ENCODE assay signal across 8 mouse cellular contexts in genomic region chr1:53706431-53707361, GRCm38 (mm10). TPM values are rescaled to one million over a fixed set of nuclear protein-coding genes. Genes with fewer than 3 reads are reported as not detected.
DNase-seq lines count a peak whose midpoint lies in the region; ATAC-seq and TF ChIP-seq lines count a peak whose summit lies in the region.

Dnah7a (minus strand) TSS chr1:53706784.

- H3K27me3 ChIP-seq in kidney, embryonic 15.5 days = no peaks in the 10 kb centered on the region
- H3K27me3 ChIP-seq in limb, embryonic 15.5 days = no peaks in the 10 kb centered on the region

- 0 out of 2 replicates have a peak, but pooled peaks have one; percentile 17 for TF ChIP-seq POLR2A in cortical plate, adult 2 months (IDR thresholded peaks at IDR 0.05; ENCODE audit: extremely low read depth, insufficient read depth, low read length)

- H3K27ac ChIP-seq in cortical plate, adult 2 months (ENCODE audit: insufficient read depth, low read length) = no peak within 1 kb of the TSS
- no peak within 1 kb of the TSS for H3K27ac ChIP-seq in kidney, embryonic 15.5 days
- no peak within 1 kb of the TSS for H3K27ac ChIP-seq in limb, embryonic 15.5 days

- H3K9me3 ChIP-seq in kidney, embryonic 15.5 days (replicated peaks) = no peaks in the 10 kb centered on the region
- H3K9me3 ChIP-seq in limb, embryonic 15.5 days = no peaks in the 10 kb centered on the region

- peak within 1 kb of the TSS; percentile 37 for H3K4me3 ChIP-seq in cortical plate, adult 2 months (ENCODE audit: insufficient read depth, low read length)
- H3K4me3 ChIP-seq in kidney, embryonic 15.5 days (replicated peaks) = peak within 1 kb of the TSS; percentile 54
- peak within 1 kb of the TSS; percentile 49 for H3K4me3 ChIP-seq in limb, embryonic 15.5 days

- peak within 1 kb of the TSS; percentile 39; the same call in 1 of the 2 replicates for H3K9ac ChIP-seq in kidney, embryonic 15.5 days
- H3K9ac ChIP-seq in limb, embryonic 15.5 days = no peak within 1 kb of the TSS

- WGBS in kidney, embryonic 15.5 days = 14% methylated on average over 42 of the region's 42 CpGs
- WGBS in limb, embryonic 15.5 days = 14% methylated on average over 42 of the region's 42 CpGs

- ATAC-seq in kidney, embryonic 15.5 days (replicated peaks; ENCODE audit: low FRiP score) = peak; percentile 90
- no peak for ATAC-seq in limb, embryonic 15.5 days (ENCODE audit: insufficient number of reproducible peaks, low FRiP score, low TSS enrichment, low read depth)
- ATAC-seq in monocyte, adult 5-6 weeks (replicated peaks; ENCODE audit: insufficient number of reproducible peaks, low FRiP score, low TSS enrichment, poor library complexity, severe bottlenecking) = peak; percentile 44; the same call in 1 of the 2 replicates

- no peaks in the 10 kb centered on the region for H3K4me1 ChIP-seq in cortical plate, adult 2 months (ENCODE audit: control insufficient read depth, insufficient read depth, low read length)
- H3K4me1 ChIP-seq in kidney, embryonic 15.5 days = peaks cover 6% of the 10 kb centered on the region; the same call in 1 of the 2 replicates
- peaks cover 4% of the 10 kb centered on the region; the same call in 1 of the 2 replicates for H3K4me1 ChIP-seq in limb, embryonic 15.5 days

- peak within 1 kb of the TSS; percentile 93 for H3K4me2 ChIP-seq in kidney, embryonic 15.5 days
- H3K4me2 ChIP-seq in limb, embryonic 15.5 days = peak within 1 kb of the TSS; percentile 90

- TF ChIP-seq CTCF in cortical plate, adult 2 months (IDR thresholded peaks at IDR 0.05; ENCODE audit: extremely low read depth, insufficient read depth, low read length) = peak; percentile 46

- no peaks in the 10 kb centered on the region for H3K36me3 ChIP-seq in kidney, embryonic 15.5 days
- H3K36me3 ChIP-seq in limb, embryonic 15.5 days = no peaks in the 10 kb centered on the region

- peak; percentile 52 for DNase-seq in layer of hippocampus, adult 11-12 months (ENCODE audit: low spot score)
- no peak for DNase-seq in layer of hippocampus, adult 9-10 months (ENCODE audit: low spot score)
- DNase-seq in heart, adult 18-20 months = peak; percentile 9 to 14
- DNase-seq in telencephalon, adult 2 months (ENCODE audit: low read depth, low spot score) = peak; percentile 63

RNA-seq across cellular contexts. Expression of gene Dnah7a, which starts in this region (rescaled TPM):
- 5.4 and 6.1 TPM in 2 replicates for polyA plus RNA-seq in cortical plate, adult 2 months (2012; rRNA removed)
- under 1 TPM in 1 of 2 experiments, not detected in 1; 0.13 TPM for total RNA-seq in heart, adult 18-20 months (2021)
- 0.98 and 1.6 TPM in 2 replicates for polyA plus RNA-seq in kidney, embryonic 15.5 days (2015; fragmentation: Nextera tagmentation; extraction: Ambion mirVana)
- polyA plus RNA-seq in limb, embryonic 15.5 days (2015; fragmentation: Nextera tagmentation; extraction: Ambion mirVana) = 0.61 and 0.93 TPM in 2 replicates
- total RNA-seq in monocyte, adult 5-6 weeks (2017) = under 0.01 to 0.10 TPM in 2 of 3 replicates, not detected in the other

Comparison
In these comparisons a context has a peak if more than half of its experiments do, and no peak if none do; other contexts are left out.
1. Peak in DNase-seq in heart, adult 18-20 months; RNA of the gene not detected or under 1 TPM.
2. Peak in ATAC-seq in monocyte, adult 5-6 weeks; RNA of the gene not detected or under 1 TPM.